Mouse (Mus musculus): ENCODE data around the gene Ttll6.

DNA sequence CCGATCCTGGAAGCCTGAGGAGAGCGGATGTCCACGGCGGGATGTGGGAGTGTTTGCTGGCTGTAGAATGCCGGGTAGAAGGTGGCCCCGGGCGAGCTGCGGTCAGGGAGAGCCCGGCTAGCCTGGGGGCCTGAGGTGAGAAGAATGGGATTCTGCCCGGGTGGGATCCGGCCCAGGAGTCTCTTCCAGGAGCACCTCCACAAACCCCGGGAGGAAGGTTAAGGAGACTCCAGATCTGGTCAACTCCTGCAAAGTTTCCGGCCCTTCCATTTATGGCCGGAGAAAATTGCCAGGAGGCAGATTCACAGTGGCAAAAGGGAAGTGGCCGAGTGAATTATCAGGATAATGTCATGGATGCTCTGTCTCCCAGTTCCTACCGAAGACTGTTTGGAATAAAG lies 70.2 kb downstream of the Ttll6 start:
- TF ChIP-seq CTCF (IDR thresholded peaks at IDR 0.05; ENCODE audit: borderline replicate concordance, control insufficient read depth, extremely low read depth, insufficient read depth, low read length, poor library complexity) = no peak
- TF ChIP-seq POLR2A (IDR thresholded peaks at IDR 0.05; ENCODE audit: control insufficient read depth, extremely low read depth, insufficient read depth, low read length, poor library complexity) = no peak
